Mouse (Mus musculus) T-cell, adult 2 months (primary cell): ENCODE measurements around the gene Gak.

Experiments used
- DNase-seq: peaks from one replicate; pipeline ENCODE4 v3.0.0; 2022; ENCODE audit warnings: low spot score

Gak gene

GRCm38 (mm10) chr5:108599923-108600322 is 29.6 kb downstream of the Gak start:
- DNase-seq, result no peak

DNA sequence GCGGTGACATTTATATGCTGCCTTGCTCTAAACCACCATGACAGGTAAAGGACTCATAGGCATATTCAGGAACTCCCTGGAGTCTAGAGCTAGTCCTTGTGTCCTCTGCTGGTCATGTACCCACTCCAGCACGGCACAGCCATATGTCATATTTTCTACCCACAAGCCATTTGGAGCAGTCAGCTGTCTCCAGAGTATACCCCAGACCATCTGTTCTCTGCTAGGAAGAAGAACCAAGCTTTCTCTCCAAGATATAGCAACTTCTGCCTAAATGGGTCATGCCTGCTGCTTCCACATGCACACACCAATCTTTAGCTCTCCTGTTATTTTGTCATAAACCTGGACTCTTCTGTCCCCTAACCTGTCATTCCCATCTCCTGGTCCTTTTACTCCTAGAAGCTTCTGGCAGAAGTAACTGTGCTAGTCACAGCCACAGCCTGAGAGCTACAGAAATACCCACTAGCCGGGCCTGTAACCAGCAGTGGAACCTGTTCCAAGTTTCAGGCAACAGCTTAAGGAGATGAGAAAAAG is 48.1 kb downstream of the Gak start:
- no peak for DNase-seq

DNA sequence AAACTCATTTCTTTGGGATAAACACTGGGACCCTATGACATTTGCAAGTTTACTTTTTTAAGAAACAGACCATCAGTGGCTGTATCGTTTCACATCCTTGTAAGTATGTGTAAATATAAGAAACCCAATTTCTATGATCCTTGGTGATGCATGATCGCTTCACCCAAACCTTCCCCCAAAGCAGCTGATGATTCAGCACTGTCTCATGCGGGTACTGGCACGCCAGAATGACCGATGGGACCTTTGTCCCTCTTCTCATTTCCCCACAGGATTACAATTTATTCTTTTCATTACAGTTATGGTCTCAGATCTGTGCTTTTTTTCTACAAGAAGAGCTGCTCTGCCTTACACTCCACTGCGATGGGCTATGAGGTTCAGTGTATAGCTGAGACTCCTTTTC is 56.5 kb downstream of the Gak start:
- DNase-seq, result no peak

GRCm38 (mm10) chr5:108570991-108571390 is 58.6 kb downstream of the Gak start:
- DNase-seq, result no peak

DNA sequence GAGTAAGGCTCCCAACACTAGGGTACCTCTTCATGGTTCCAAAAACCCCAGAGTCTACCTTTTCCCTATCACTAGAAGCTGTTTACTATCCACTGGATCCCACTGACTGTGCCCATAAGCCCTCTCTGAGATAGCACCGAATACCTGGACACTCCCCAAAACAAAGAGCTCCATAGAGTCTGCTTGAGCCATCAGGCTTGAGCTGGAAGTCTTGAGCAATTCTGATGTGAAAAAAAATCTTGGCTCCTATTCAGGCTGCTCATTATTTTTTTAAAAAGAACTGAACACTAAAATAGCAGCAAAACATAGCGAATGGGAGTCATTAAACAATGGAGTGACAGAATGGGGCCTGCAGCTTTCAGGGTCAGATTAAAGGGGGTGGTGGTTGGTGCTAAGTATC is 62.5 kb downstream of the Gak start:
- no peak for DNase-seq

DNA sequence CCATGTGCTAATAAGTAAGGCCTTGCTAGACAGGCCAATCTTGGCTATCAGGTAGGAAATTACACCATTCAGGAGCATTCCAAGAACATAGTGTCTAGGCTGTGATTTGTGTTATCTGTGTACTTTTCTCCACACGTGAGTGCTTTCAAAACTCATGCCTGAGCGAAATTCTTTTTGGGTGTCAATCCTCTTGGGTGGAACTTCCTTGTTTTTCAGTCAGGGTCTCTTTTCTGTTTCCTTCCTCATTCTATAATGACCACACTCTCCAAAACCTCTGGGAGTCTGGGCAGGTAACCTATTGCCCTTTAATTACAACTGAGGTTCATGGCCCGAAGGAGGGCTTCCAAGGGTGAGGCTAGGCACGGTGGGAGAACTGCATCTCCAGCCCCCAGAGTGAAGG is 63.0 kb downstream of the Gak start:
- no peak for DNase-seq

GRCm38 (mm10) chr5:108565381-108565780 is 64.2 kb downstream of the Gak start:
- DNase-seq, result no peak

DNA sequence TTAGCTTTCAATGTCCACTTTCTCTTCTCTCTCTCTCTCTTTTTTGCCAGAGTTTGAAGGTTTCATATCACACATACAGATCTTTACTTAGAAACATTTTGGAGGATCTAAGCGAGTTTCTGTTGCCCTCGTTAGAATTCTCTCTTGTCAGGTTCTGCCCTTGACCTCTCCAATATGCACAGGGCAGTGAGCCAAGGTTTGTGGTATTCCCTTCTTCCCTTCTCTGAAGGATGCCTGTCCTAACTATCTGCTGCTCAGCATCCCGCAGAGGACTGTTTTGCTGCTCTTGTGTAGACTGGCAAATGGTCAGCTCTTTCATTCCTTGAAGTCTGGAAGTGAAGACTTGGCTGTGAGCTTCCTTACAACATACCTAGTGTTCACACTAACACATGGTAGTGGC is 65.2 kb downstream of the Gak start:
- no peak for DNase-seq

DNA sequence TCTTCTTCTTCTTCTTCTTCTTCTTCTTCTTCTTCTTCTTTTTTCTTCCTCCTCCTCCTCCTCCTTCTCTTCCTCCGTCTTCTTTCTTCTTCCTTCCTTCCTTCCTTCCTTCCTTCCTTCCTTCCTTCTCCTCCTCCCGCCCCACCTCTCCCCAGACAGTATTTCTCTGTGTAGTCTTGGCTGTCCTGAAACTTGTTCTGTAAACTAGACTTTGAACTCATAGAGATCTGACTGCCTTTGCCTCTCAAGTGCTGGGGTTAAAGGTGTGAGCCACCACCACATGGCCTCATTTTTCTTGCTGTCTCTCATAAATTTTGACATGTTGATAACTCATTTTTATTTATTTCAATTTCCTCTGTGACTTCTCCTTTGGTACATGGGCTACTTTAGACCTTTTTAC is 67.1 kb downstream of the Gak start:
- no peak for DNase-seq

GRCm38 (mm10) chr5:108556986-108557385 is 72.6 kb downstream of the Gak start:
- no peak for DNase-seq

DNA sequence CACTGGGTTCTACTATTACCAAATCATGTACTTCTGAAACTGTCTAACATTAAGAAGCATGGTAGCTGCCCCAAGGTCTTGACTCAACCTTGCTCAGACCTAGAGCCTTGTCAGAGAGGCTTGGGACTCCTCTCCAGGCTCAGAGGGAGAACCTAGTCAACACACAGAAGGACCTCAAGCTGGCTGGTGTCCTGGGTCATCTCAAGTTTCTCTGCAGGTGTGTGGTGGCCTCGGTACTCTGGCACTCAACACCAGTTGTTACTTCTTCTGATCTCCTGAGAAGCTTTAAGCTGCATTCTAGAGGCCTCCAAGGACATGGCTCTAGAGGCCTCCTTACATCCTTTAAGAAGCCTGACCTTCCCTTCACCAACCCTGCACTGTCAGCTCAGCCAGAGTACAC is 75.5 kb downstream of the Gak start:
- no peak for DNase-seq

GRCm38 (mm10) chr5:108550207-108550594 is 79.4 kb downstream of the Gak start:
- DNase-seq, result no peak

DNA sequence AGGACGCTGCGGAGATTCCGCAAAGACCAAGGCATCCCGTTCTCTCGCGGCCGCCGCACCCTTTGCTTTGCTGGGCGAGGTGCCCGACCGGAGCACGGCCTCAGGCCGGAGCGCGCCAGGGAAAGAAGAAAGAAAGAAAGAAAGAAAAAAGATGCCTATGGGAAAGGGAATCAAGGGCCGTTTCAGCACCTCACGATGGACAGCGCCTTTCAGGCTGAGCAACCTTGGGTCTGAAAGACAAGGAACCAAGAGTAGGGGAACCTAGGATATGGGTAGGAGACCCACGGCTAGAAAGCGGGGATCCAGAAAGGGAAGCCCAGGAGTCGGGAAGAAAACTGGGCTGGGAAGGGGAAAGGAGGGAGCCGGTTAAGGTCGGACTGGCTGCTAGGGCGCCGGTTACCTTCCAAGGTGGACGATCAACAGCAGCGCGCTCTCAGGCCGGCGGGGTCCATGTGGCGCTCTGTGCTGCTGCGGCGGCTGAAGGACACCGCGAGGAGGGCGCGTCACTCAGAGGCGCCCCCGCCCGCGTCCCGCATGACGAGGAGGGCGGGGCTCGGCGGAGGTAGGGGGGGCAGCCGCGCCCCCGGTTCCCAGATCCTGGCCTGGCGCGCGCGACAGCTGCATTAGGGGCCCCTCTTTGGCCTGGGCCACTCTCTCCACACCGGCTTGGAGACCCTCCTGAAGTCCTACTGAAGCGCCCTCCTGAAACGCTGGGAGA is 79.9 kb downstream of the Gak start, which contains the start of gene Cplx1:
Gene Cplx1, minus strand, starts transcription at position 536 of the 718 bp plus-strand sequence.
- DNase-seq, result no peak

- DNase-seq, result no peak
Observed at GRCm38 (mm10) chr5:108549137-108549488, 80.4 kb downstream of the Gak start.

- DNase-seq, result no peak
Observed at GRCm38 (mm10) chr5:108547636-108548035, 81.9 kb downstream of the Gak start.

- DNase-seq, result no peak
Observed at GRCm38 (mm10) chr5:108543516-108544291, 85.9 kb downstream of the Gak start.

DNA sequence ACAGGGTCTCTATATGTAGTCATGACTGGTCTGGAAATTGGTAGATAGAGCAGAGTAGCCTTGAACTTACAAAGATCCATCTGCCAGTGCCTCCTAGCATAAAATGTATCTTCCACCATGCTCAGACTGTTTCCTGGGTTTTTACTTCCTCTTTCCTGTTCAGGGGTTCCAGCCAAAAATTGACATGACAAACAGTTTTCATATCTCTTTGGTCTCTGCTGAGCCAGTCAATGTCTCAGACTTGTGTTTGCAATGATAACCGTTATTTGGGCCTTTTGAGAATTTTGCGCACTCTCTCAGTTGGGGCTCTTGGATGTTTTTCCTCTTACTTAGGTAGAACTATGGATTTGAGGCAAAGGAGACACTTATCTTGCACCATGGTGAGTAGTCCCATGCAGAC is 95.4 kb downstream of the Gak start:
- DNase-seq, result no peak

GRCm38 (mm10) chr5:108522597-108522996 is 107.0 kb downstream of the Gak start:
- no peak for DNase-seq

GRCm38 (mm10) chr5:108521896-108522295 is 107.7 kb downstream of the Gak start:
- DNase-seq, result no peak

GRCm38 (mm10) chr5:108521016-108521415 is 108.5 kb downstream of the Gak start:
- DNase-seq, result no peak

DNA sequence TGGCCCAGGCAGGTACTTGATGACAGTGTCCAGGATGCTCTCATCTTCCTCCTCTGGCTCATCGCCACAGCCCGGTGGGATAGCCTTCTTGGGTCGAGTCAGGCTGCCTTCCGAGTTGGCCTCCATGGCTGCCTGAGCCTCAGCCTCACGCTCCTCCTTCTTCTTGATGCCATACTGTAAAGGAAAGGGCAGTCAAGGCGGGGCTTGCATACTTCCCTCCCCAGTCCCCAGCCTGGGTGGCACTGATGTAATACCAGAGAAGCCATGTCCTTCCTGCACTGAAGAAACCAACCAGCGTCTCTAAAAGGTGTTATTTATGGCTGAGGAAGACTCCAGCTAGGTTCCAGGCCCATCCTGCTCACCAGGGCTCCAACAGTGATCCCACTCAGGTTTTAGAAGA is 109.4 kb downstream of the Gak start:
- DNase-seq, result no peak
